In the genomic region with DNA sequence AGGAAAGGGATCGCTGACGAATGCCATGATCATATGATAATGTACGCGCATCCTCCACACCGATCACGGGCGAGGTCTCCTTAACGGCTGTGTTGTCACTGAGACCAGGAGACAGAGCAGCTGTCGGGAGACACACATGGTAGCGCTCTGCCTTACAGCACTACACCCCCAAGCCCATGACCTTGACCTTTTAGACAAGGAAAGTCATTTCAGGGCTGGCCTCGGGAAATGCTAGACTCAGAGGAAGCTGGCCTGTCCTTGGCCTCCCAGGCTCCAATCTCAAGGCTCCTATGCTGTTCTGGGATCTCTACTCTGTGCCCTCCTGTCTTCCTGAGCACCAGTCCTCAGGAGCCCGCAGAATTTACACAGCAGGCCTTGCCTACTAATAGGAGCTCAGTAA, we compare ENCODE assay signal across 26 mouse cellular contexts.
A peak's percentile ranks its signal among the peaks of the same experiment; 100 is the strongest.
DNase-seq lines count a peak whose midpoint lies in the region; ATAC-seq and TF ChIP-seq lines count a peak whose summit lies in the region.
"Had no signal": no experiment of that assay in that cellular context is flagged by ENCODE, and none has a peak within 500 bp of the region (broad histone marks: within the 10 kb centered on the region; RNA-seq: fewer than 3 reads in every experiment).

No protein-coding gene starts in this region.

- peaks cover 29% of the 10 kb centered on the region for H3K4me1 ChIP-seq in hindbrain, embryonic 13.5 days (replicated peaks)
- H3K4me1 ChIP-seq in hindbrain, embryonic 16.5 days (ENCODE audit: control insufficient read depth, insufficient read depth, low read depth, low read length): peaks cover 5% of the 10 kb centered on the region

- H3K4me3 ChIP-seq in hindbrain, embryonic 13.5 days: no peak overlapping the region
- no peak overlapping the region for H3K4me3 ChIP-seq in hindbrain, embryonic 16.5 days (ENCODE audit: low read length)
- H3K4me3 ChIP-seq in left cerebral cortex, adult 2 months: 0 out of 2 replicates have a peak overlapping the region, but pooled peaks have one; percentile 9
- H3K4me3 ChIP-seq: embryonic facial prominence, embryonic 13.5 days; erythroblast, embryonic 14.5 days; forebrain, embryonic 12.5 days; heart, embryonic 13.5 days; limb, embryonic 12.5 days had no signal

- no peak overlapping the region for H3K9ac ChIP-seq in hindbrain, embryonic 13.5 days
- H3K9ac ChIP-seq in hindbrain, embryonic 16.5 days (ENCODE audit: low read depth, low read length): no peak overlapping the region
- H3K9ac ChIP-seq: embryonic facial prominence, embryonic 13.5 days; forebrain, embryonic 12.5 days; heart, embryonic 13.5 days; limb, embryonic 12.5 days; liver, postnatal 0 days had no signal

- no peaks in the 10 kb centered on the region for H3K36me3 ChIP-seq in hindbrain, embryonic 13.5 days
- H3K36me3 ChIP-seq in hindbrain, embryonic 16.5 days (ENCODE audit: control insufficient read depth, insufficient read depth, low read length): no peaks in the 10 kb centered on the region
- H3K36me3 ChIP-seq: embryonic facial prominence, embryonic 13.5 days; forebrain, embryonic 12.5 days; heart, embryonic 13.5 days; limb, embryonic 12.5 days had no signal

- no peak for DNase-seq in left cerebral cortex, adult 2 months (ENCODE audit: extremely low spot score in 1 of 2, low spot score in 2 of 2)
- no peak for DNase-seq in left cerebral cortex, adult 11 months (ENCODE audit: low spot score)
- peak; percentile 84 for DNase-seq in R1 (ENCODE audit: low read depth, low spot score)
- peak; percentile 43 for DNase-seq in adrenal gland, postnatal 14 days
- no peak for DNase-seq in left cerebral cortex, adult 9 months (ENCODE audit: low spot score in 2 of 2)
- DNase-seq: cerebellum, adult 8-10 months; cerebellum, postnatal 36 days; embryo, embryonic 11 days; heart, adult 18-20 months; heart, postnatal 14 days; kidney, adult 11 months; liver, postnatal 0 days; right cerebral cortex, postnatal 14 days had no signal

- TF ChIP-seq CTCF in left cerebral cortex, adult 2 months (IDR thresholded peaks at IDR 0.05): no peak

- 0 out of 2 replicates have a peak, but pooled peaks cover 4% of the 10 kb centered on the region for H3K27me3 ChIP-seq in hindbrain, embryonic 13.5 days
- no peaks in the 10 kb centered on the region for H3K27me3 ChIP-seq in hindbrain, embryonic 16.5 days (replicated peaks; ENCODE audit: control insufficient read depth, insufficient read depth, low read length)

- no peak for ATAC-seq in hindbrain, embryonic 13.5 days (ENCODE audit: low FRiP score)
- no peak; the same call in 1 of the 2 replicates for ATAC-seq in hindbrain, embryonic 16.5 days
- ATAC-seq: hindbrain, postnatal 0 days; liver, postnatal 0 days; lung, postnatal 0 days had no signal

- H3K4me2 ChIP-seq in hindbrain, embryonic 13.5 days: no peak overlapping the region
- H3K4me2 ChIP-seq in hindbrain, embryonic 16.5 days (ENCODE audit: low read length): no peak overlapping the region
- H3K4me2 ChIP-seq: embryonic facial prominence, embryonic 13.5 days; forebrain, embryonic 12.5 days; heart, embryonic 13.5 days; limb, embryonic 12.5 days; liver, embryonic 11.5 days had no signal

- peak overlapping the region; percentile 74 for H3K27ac ChIP-seq in hindbrain, embryonic 13.5 days
- H3K27ac ChIP-seq in hindbrain, embryonic 16.5 days (ENCODE audit: low read depth, low read length): no peak overlapping the region; the same call in 1 of the 2 replicates
- no peak overlapping the region for H3K27ac ChIP-seq in left cerebral cortex, adult 2 months
- H3K27ac ChIP-seq: embryonic facial prominence, embryonic 13.5 days; forebrain, embryonic 12.5 days; heart, embryonic 13.5 days; hindbrain, postnatal 0 days; kidney, postnatal 0 days; limb, embryonic 12.5 days; macrophage; stomach, postnatal 0 days had no signal

- WGBS in hindbrain, embryonic 13.5 days: 74% methylated on average over 12 of the region's 12 CpGs
- WGBS in hindbrain, embryonic 16.5 days: 68% methylated on average over 12 of the region's 12 CpGs

- no peaks in the 10 kb centered on the region for H3K9me3 ChIP-seq in hindbrain, embryonic 13.5 days
- no peaks in the 10 kb centered on the region for H3K9me3 ChIP-seq in hindbrain, embryonic 16.5 days (ENCODE audit: control insufficient read depth, low read length)
- H3K9me3 ChIP-seq: embryonic facial prominence, embryonic 13.5 days; forebrain, embryonic 12.5 days; heart, embryonic 13.5 days; limb, embryonic 12.5 days had no signal

- intact Hi-C loops in left cerebral cortex, adult 2 months (cut with DNase I): loop anchor here (5.0 kb wide), 2 partner anchors 245 to 275 kb away; no protein-coding TSS in a partner anchor

Comparison
In these comparisons a context has a peak if more than half of its experiments do, and no peak if none do; other contexts are left out.
1. DNase-seq: peak in R1 (single experiment) and adrenal gland, postnatal 14 days (single experiment); none in left cerebral cortex, adult 2 months (0 of 2), left cerebral cortex, adult 11 months (single experiment) and left cerebral cortex, adult 9 months (0 of 2).